Mouse (Mus musculus) neural tube, embryonic 12.5 days (tissue): ENCODE results near the gene Fkrp. TPM values are rescaled to one million over a fixed set of nuclear protein-coding genes. Genes with fewer than 3 reads are reported as not detected.
A peak's percentile ranks its signal among the peaks of the same experiment; 100 is the strongest.

Source experiments
- ATAC-seq: fragments of 200-750 bp; cut with Nextera tagmentation; 2 replicates; pipeline ENCODE4 v1.8.0; 2017; ENCODE audit warnings: low read depth, mild to moderate bottlenecking, moderate TSS enrichment, moderate library complexity; ENCODE audit not compliant: low FRiP score
- H3K27ac ChIP-seq: fragments of 300-500 bp; sonication (generic); 2 replicates; pipeline ENCODE4 v1.5.1; 2016
- H3K27me3 ChIP-seq: fragments of 300-500 bp; sonication (generic); replicated peaks from 2 replicates; pipeline ENCODE4 v1.6.1; 2016; ENCODE audit warnings: mild to moderate bottlenecking
- H3K36me3 ChIP-seq: fragments of 300-500 bp; sonication (generic); 2 replicates; pipeline ENCODE4 v1.6.1; 2016; ENCODE audit warnings: mild to moderate bottlenecking
- H3K4me1 ChIP-seq: fragments of 300-500 bp; sonication (generic); 2 replicates; pipeline ENCODE4 v1.6.1; 2016
- H3K4me2 ChIP-seq: fragments of 300-500 bp; sonication (generic); replicated peaks from 2 replicates; pipeline ENCODE4 v1.6.1; 2016; ENCODE audit warnings: mild to moderate bottlenecking
- H3K4me3 ChIP-seq: fragments of 300-500 bp; sonication (generic); 2 replicates; pipeline ENCODE4 v1.5.1; 2016
- H3K9ac ChIP-seq: fragments of 300-500 bp; sonication (generic); 2 replicates; pipeline ENCODE4 v1.6.1; 2016; ENCODE audit warnings: mild to moderate bottlenecking
- H3K9me3 ChIP-seq: fragments of 300-500 bp; sonication (generic); 2 replicates; pipeline ENCODE4 v1.6.1; 2016; ENCODE audit warnings: mild to moderate bottlenecking
- WGBS: fragments of 180-500 bp; shearing (Covaris S2); methylation state at CpG from one replicate; pipeline ENCODE4 v1.1.7; 2016; 5-methylcytosine and 5-hydroxymethylcytosine counted together
- polyA plus RNA-seq: library from polyadenylated mRNA; unstranded; fragments of >200 nt; fragmentation: Nextera tagmentation; extraction: Ambion mirVana; gene quantifications from 2 replicates; pipeline ENCODE4 v1.2.1, GENCODE M21; 2016

Fkrp gene
- polyA plus RNA-seq, 1 experiment from 2014 or later, result 35.7 TPM

DNA sequence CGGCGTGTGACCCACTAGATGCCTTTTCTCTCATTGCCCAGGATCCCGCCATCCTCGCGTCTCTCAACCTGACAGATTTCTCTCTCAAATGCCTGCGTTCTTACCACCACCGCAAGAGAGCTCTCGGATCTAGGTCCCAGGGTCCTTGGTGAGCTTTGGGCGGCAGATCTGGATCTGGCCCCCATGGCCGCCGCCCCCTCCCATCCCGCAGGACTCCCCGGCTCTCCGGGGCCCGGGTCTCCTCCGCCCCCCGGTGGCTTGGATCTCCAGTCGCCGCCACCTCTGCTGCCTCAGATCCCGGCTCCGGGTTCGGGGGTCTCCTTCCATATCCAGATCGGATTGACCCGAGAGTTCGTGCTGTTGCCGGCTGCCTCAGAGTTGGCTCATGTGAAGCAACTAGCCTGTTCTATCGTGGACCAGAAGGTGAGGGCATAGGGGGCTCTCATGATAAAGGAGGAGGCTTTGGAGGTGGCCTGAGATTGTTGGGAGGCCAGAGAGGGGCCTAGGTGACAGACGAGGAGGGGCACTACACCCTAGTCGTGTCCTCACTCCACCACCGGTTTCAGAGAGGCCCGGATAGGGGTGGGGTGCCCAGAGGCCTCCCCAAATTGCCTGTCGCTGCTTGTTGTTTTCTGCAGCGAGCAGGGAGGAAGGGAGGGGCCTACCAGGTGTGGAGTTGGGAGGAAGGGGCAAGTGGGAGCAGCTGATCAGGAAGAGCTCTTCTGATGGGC, 27.1 kb upstream of the Fkrp start:
- ATAC-seq, result no peak
- H3K27ac ChIP-seq, result no peak overlapping the region
- 4% methylated on average over 33 of the region's 33 CpGs for WGBS

DNA sequence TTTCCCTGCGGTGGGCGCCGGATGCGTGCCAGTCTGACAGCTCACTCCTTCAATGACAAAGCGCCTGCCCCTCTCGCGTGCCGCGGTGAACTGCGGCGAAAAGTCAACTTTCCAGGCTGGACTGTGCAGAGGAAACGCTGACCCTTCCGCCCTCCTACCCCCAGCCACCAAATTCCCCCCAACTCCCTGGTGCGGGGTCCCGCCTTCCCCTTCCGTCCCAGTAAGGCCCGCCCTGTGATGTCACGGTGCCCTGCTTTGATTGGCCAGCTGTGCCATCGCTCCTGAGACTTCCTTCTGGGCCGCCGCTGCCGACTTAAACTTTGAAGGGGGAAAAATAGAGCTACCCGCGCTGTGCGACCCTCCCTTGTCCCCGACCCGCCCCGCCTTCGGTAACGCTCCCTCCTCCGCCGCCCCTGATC, 26.1 kb upstream of the Fkrp start, which contains the start of gene Prkd2:
Gene Prkd2 (plus strand): TSS at position 258 of the 419 bp plus-strand sequence.
- peak; percentile 88 for ATAC-seq
- H3K4me1 ChIP-seq, result peaks cover 30% of the 10 kb centered on the region
- 0% methylated on average over 32 of the region's 32 CpGs for WGBS

More for the DNA sequence above, 27.1 kb upstream of the Fkrp start:
- Histone ChIP-seq H3K4me2 (peak overlapping the region; percentile 97), H3K36me3 (peaks cover 38% of the 10 kb centered on the region), H3K9me3 (no peaks in the 10 kb centered on the region), H3K27me3 (no peaks in the 10 kb centered on the region), H3K4me3 (peak overlapping the region; percentile 56), H3K4me1 (peaks cover 30% of the 10 kb centered on the region), H3K9ac (peak overlapping the region; percentile 76)

DNA sequence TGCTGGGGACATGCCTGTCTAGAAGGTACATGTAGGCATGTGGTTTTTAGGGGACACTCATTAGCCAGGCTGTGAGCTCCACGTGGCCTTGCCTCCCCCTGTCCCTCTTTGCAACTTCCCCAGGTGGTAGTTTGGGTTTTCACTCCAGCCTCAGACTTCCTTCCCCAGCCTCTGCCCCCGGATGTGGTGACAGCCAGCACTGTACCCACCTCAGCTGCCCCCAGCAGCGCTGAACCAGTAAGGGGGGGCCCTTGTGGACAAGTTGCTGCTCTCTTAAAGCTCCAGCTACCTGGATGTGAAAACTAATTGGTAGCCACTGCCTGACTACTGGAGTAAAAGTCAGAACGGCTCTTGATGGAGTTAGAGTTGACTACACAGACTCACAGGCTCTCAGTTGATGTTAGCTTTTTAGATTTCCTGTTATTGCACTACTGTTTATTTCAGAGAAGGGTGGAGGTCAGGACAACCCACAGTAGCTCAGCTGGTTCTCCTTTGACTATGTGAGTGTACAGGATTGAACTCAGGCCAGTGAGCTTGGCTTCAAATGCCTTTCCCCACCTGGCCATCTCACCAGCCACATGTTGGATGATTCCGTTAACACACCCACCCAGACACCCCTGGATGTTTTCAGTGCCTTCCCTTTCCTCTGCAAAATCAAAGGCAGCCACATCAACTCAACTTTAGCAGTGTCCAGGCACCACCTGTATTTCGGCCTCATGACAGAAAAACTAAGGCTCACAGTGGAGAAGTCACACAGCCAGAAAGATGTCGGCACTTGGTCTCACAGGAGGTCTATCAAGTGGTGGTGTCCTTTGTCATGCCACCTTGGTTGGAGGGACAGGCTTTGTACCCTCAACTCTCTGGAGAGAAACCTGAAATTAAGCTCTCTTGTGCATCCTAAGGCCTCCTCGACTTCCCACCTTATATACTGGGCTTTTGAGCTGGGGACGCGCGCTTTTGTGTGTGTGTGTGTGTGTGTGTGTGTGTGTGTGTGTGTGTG, 25.3 kb upstream of the Fkrp start:
- 47% methylated on average over 11 of the region's 11 CpGs for WGBS

More for the DNA sequence above, 26.1 kb upstream of the Fkrp start, which contains the start of gene Prkd2:
- H3K27ac ChIP-seq, result peak within 1 kb of the TSS; percentile 38
- H3K4me2 ChIP-seq, result peak within 1 kb of the TSS; percentile 97
- peak within 1 kb of the TSS; percentile 56 for H3K4me3 ChIP-seq
- peak within 1 kb of the TSS; percentile 76 for H3K9ac ChIP-seq
- no peaks in the 10 kb centered on the region for H3K27me3 ChIP-seq
- peaks cover 43% of the 10 kb centered on the region for H3K36me3 ChIP-seq
- H3K9me3 ChIP-seq, result no peaks in the 10 kb centered on the region

GRCm38 (mm10) chr7:16841078-16841477, 24.5 kb upstream of the Fkrp start:
- WGBS, result 75% methylated on average over 4 of the region's 4 CpGs
- ATAC-seq, result no peak
- Histone ChIP-seq H3K9me3 (no peaks in the 10 kb centered on the region), H3K4me1 (peaks cover 30% of the 10 kb centered on the region), H3K36me3 (peaks cover 53% of the 10 kb centered on the region), H3K9ac (no peak overlapping the region), H3K4me3 (no peak overlapping the region), H3K4me2 (no peak overlapping the region), H3K27me3 (no peaks in the 10 kb centered on the region), H3K27ac (no peak overlapping the region)

More for the DNA sequence above, 25.3 kb upstream of the Fkrp start:
- ATAC-seq, result no peak; the same call in 1 of the 2 replicates
- no peaks in the 10 kb centered on the region for H3K27me3 ChIP-seq
- H3K36me3 ChIP-seq, result peaks cover 51% of the 10 kb centered on the region
- peak overlapping the region; percentile 97 for H3K4me2 ChIP-seq
- no peaks in the 10 kb centered on the region for H3K9me3 ChIP-seq
- peaks cover 30% of the 10 kb centered on the region for H3K4me1 ChIP-seq
- H3K4me3 ChIP-seq, result peak overlapping the region; percentile 56
- H3K27ac ChIP-seq, result peak overlapping the region; percentile 38; the same call in 1 of the 2 replicates
- H3K9ac ChIP-seq, result peak overlapping the region; percentile 76

GRCm38 (mm10) chr7:16840109-16840491, 23.6 kb upstream of the Fkrp start:
- no peak overlapping the region for H3K4me2 ChIP-seq
- no peak for ATAC-seq
- H3K27me3 ChIP-seq, result no peaks in the 10 kb centered on the region
- no peak overlapping the region for H3K27ac ChIP-seq
- 92% methylated on average over 2 of the region's 2 CpGs for WGBS
- H3K4me3 ChIP-seq, result no peak overlapping the region
- no peak overlapping the region for H3K9ac ChIP-seq
- H3K36me3 ChIP-seq, result peaks cover 54% of the 10 kb centered on the region
- no peaks in the 10 kb centered on the region for H3K9me3 ChIP-seq
- peaks cover 23% of the 10 kb centered on the region for H3K4me1 ChIP-seq

GRCm38 (mm10) chr7:16839427-16840108, 23.0 kb upstream of the Fkrp start:
- no peak overlapping the region for H3K9ac ChIP-seq
- no peaks in the 10 kb centered on the region for H3K9me3 ChIP-seq
- WGBS, result 89% methylated on average over 12 of the region's 12 CpGs
- H3K4me1 ChIP-seq, result peaks cover 17% of the 10 kb centered on the region
- no peak overlapping the region for H3K4me2 ChIP-seq
- ATAC-seq, result no peak
- no peak overlapping the region for H3K4me3 ChIP-seq
- peaks cover 60% of the 10 kb centered on the region for H3K36me3 ChIP-seq
- no peak overlapping the region for H3K27ac ChIP-seq
- H3K27me3 ChIP-seq, result no peaks in the 10 kb centered on the region

DNA sequence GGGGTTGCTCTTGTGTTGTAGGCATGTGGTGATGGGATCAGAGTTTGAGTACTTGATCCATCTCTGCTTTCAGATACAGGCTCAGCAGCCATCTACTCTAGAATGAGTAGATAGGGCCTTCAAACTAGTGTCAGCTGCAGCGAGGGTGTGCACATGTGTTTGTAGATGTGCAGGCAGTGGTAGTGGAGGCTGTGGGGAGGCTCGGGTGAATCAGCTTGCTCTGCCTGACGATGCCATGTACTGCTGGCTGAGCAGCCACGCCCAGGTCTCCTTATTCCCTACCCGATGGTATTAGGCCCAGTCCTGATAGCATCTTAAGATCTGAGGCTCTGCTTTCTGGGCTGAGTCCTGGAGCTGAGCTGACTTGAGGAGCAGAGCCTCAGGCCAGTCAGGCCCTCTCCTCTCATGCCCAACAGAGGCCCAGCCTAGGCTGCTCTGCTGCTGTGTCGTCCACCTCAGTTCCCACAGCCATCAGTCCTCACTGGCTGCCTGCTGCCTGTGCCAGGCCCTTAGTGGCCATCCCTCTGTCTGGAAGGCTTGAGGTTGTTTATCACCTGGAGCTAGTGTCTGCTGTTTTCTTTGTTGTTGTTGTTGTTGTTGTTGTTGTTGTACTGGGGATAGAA, 22.4 kb upstream of the Fkrp start:
- Histone ChIP-seq H3K36me3 (peaks cover 66% of the 10 kb centered on the region), H3K4me2 (no peak overlapping the region), H3K4me1 (peaks cover 12% of the 10 kb centered on the region), H3K27me3 (no peaks in the 10 kb centered on the region), H3K27ac (no peak overlapping the region), H3K9ac (no peak overlapping the region), H3K4me3 (no peak overlapping the region), H3K9me3 (no peaks in the 10 kb centered on the region)
- 91% methylated on average over 6 of the region's 6 CpGs for WGBS
- no peak for ATAC-seq

DNA sequence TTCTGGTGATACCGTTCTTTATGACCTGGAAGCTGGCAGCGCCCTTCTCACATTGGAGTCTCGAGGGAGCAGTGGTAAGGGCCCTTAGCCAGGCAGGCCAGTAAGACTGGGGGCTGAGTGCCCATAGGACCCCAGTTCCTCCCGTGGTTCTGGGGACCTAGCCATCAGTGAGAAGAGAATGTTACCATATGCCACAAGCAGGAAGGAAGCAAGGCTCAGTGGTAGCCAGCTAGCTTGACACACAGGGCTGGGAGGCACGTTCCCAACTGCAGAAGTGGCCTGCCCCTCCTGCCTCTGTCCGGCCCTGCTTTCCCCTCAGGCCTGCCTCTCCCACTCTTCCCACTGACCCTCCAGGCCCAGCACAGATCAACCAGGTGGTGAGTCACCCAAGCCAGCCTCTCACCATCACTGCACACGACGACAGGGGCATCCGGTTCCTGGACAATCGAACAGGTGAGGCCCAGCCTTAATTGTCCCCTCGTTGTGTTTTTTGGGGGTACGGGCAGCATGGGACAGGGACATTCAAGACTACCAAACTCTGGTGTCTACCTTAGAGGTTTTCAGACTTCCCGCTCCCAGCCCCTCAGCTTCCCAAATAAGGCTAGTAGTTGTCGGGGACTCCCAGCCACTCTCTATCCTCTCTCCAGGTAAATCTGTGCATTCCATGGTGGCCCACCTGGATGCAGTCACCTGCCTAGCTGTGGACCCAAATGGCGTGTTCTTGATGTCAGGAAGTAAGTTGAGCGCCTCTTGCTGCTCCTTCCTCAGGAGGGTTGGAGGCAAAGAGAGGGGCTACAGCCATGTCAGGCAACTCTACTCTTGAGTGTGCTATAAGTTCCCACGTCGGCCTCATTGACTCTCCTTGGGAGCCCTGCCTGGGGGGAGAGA, 21.6 kb upstream of the Fkrp start:
- Histone ChIP-seq H3K27ac (no peak overlapping the region), H3K4me2 (no peak overlapping the region), H3K4me3 (no peak overlapping the region), H3K9me3 (no peaks in the 10 kb centered on the region), H3K9ac (no peak overlapping the region), H3K27me3 (no peaks in the 10 kb centered on the region), H3K36me3 (peaks cover 74% of the 10 kb centered on the region), H3K4me1 (peaks cover 6% of the 10 kb centered on the region; the same call in 1 of the 2 replicates)
- 94% methylated on average over 18 of the region's 18 CpGs for WGBS
- ATAC-seq, result no peak

DNA sequence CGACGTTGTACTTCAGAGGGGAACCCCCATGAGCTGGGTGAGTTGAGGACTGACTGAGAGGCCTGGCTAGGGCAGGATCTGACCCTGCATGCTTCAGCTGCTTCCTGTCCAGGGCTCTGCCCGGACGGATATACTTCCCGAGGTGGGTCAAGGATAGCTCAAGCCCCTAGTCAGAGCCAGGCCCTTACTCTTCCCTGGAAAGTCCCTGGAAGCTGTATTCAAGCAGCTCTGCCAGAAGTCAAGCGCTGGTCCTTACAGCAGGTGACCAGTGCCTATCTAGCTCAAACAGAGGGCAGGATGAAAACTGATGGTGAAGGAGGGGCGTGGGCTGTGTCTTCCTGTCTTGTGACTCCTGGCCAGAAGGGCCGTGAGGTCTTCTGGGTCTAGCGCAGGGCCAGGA, 13.9 kb upstream of the Fkrp start:
- H3K4me1 ChIP-seq, result no peaks in the 10 kb centered on the region
- no peak overlapping the region for H3K27ac ChIP-seq
- no peaks in the 10 kb centered on the region for H3K27me3 ChIP-seq
- H3K9ac ChIP-seq, result no peak overlapping the region
- no peak overlapping the region for H3K4me2 ChIP-seq
- H3K9me3 ChIP-seq, result no peaks in the 10 kb centered on the region
- peaks cover 98% of the 10 kb centered on the region for H3K36me3 ChIP-seq
- no peak overlapping the region for H3K4me3 ChIP-seq
- 88% methylated on average over 9 of the region's 9 CpGs for WGBS
- no peak for ATAC-seq

GRCm38 (mm10) chr7:16827274-16827673, 10.7 kb upstream of the Fkrp start:
- Histone ChIP-seq H3K36me3 (peaks cover 96% of the 10 kb centered on the region), H3K9me3 (no peaks in the 10 kb centered on the region), H3K4me3 (no peak overlapping the region), H3K27ac (no peak overlapping the region), H3K4me2 (no peak overlapping the region), H3K27me3 (no peaks in the 10 kb centered on the region), H3K4me1 (peaks cover 3% of the 10 kb centered on the region; the same call in 1 of the 2 replicates), H3K9ac (no peak overlapping the region)
- WGBS, result 84% methylated on average over 4 of the region's 4 CpGs
- no peak for ATAC-seq

- no peak overlapping the region for H3K27ac ChIP-seq
- no peaks in the 10 kb centered on the region for H3K9me3 ChIP-seq
- no peaks in the 10 kb centered on the region for H3K27me3 ChIP-seq
- no peak overlapping the region for H3K9ac ChIP-seq
- WGBS, result 86% methylated on average over 5 of the region's 5 CpGs
- peaks cover 6% of the 10 kb centered on the region for H3K4me1 ChIP-seq
- ATAC-seq, result no peak
- peaks cover 90% of the 10 kb centered on the region for H3K36me3 ChIP-seq
- no peak overlapping the region for H3K4me2 ChIP-seq
- H3K4me3 ChIP-seq, result no peak overlapping the region
Measured at GRCm38 (mm10) chr7:16826571-16826970, 10.0 kb upstream of the Fkrp start.
